Mouse (Mus musculus) left cerebral cortex, postnatal 4 days (tissue): ENCODE results near the gene Nxpe4. TPM values are rescaled to one million over a fixed set of nuclear protein-coding genes. Genes with fewer than 3 reads are reported as not detected.
"Not testable (repeated sequence)": the region's sequence is repeated elsewhere in the genome, so short reads cannot be mapped to it uniquely, and the experiment has no call there.

Experiments
- DNase-seq: peaks from one replicate; pipeline ENCODE4 v3.0.0-alpha.2; 2022
- intact Hi-C: fragments of 180-260 bp; cut with DNase I; formaldehyde crosslinking; loops from one replicate; pipeline ENCODE4 v1.15.1; 2025
- total RNA-seq, 2 experiments: library from RNA; stranded (reverse); gene quantifications; 2 replicates each; pipeline ENCODE4 v1.2.3; 2021

Nxpe4 gene
- 10 to 100 TPM; 10.4 to 10.8 TPM for total RNA-seq

- DNase-seq, result peak; percentile 88
- intact Hi-C loops, result no loop called here
These were observed at the start of gene Nxpe4 for GRCm38 (mm10) chr9:48161505-48162192. Gene Nxpe4, plus strand, starts transcription at chr9:48162023.

- DNase-seq, result no peak
- intact Hi-C loops, result loop anchor here (10.0 kb wide), 1 partner anchor 122 kb away; no protein-coding TSS in a partner anchor
These were observed 35.0 kb upstream of the Nxpe4 start for GRCm38 (mm10) chr9:48126815-48127214.

GRCm38 (mm10) chr9:48137507-48137906 lies 24.3 kb upstream of the Nxpe4 start:
- no peak for DNase-seq
- intact Hi-C loops, result no loop called here

- DNase-seq, result no peak
- intact Hi-C loops, result no loop called here
These were observed 21.1 kb upstream of the Nxpe4 start for GRCm38 (mm10) chr9:48140485-48141411.

- peak; percentile 76 for DNase-seq
- intact Hi-C loops, result no loop called here
These were observed 19.2 kb upstream of the Nxpe4 start for GRCm38 (mm10) chr9:48142646-48143045.

GRCm38 (mm10) chr9:48146761-48147160 lies 15.1 kb upstream of the Nxpe4 start:
- DNase-seq, result no peak
- intact Hi-C loops, result no loop called here

GRCm38 (mm10) chr9:48166531-48166930 lies 4.7 kb downstream of the Nxpe4 start:
- intact Hi-C loops, DNase-seq: not testable (repeated sequence)

DNA sequence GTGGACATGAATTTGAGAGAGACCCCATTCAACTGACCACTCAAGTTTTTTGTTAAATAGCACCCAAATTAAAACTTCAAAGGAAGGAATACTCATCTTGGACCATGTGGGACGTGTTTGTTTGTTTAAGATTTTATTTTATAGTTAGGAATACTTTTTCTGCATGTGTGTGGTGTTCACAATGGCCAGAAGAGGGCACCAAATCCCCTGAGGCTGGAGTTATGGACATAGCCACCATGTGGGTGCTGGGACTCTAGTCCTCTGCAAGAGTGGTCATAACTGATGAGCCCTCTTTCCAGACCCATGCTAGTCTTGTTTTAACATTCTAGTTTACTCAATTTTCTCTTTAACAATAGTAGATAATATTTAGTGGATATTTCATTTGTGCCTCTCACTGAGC lies 14.9 kb downstream of the Nxpe4 start:
- intact Hi-C loops, result no loop called here
- DNase-seq, result no peak

DNA sequence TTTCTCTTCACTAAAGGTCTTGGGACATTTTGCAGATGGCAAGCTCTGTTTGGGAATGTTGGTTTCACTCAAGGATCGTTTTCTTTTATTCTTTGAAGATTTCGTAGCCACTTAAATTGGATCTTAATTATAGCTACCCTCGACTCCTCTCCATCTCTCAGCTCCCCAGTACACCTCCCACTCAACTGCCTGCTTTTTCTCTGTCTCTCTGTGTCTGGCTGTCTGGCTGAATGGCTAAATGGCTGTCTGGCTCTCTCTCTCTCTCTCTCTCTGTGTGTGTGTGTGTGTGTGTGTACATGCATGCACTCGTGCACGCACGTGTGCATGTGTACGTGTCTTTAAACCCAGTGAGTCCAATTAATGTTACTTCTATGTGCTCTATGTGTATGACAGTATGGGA lies 19.5 kb downstream of the Nxpe4 start:
- intact Hi-C loops, result no loop called here
- DNase-seq, result no peak

GRCm38 (mm10) chr9:48182718-48183414 lies 21.0 kb downstream of the Nxpe4 start:
- no peak for DNase-seq
- intact Hi-C loops, result no loop called here

GRCm38 (mm10) chr9:48184319-48184718 lies 22.5 kb downstream of the Nxpe4 start:
- intact Hi-C loops, result no loop called here
- DNase-seq, result peak; percentile 88

GRCm38 (mm10) chr9:48188854-48189253 lies 27.0 kb downstream of the Nxpe4 start:
- DNase-seq, result no peak
- intact Hi-C loops, result no loop called here

GRCm38 (mm10) chr9:48197458-48197884 lies 35.6 kb downstream of the Nxpe4 start:
- DNase-seq, result no peak
- intact Hi-C loops, result no loop called here

GRCm38 (mm10) chr9:48210970-48211369 lies 49.1 kb downstream of the Nxpe4 start:
- no peak for DNase-seq
- intact Hi-C loops, result no loop called here

DNA sequence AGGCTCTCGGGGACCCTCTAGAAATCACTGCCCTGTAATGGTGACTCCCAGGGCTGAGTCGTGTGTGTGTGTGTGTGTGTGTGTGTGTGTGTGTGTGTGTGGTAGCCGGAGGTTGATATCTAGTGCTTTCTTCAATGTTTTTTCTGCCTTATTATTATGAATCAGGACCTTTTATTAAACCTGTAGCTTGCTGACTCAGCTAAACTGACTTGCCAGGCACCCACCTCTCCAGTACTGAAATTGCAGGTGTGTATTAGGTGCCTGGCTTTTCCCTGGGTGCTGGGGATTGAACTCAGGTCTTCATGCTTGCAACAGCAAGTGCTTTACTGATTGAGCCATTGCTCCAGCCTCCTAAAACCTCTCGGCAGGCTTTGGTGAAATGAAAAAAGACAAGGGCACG lies 50.1 kb downstream of the Nxpe4 start:
- intact Hi-C loops, result no loop called here
- DNase-seq, result no peak

DNA sequence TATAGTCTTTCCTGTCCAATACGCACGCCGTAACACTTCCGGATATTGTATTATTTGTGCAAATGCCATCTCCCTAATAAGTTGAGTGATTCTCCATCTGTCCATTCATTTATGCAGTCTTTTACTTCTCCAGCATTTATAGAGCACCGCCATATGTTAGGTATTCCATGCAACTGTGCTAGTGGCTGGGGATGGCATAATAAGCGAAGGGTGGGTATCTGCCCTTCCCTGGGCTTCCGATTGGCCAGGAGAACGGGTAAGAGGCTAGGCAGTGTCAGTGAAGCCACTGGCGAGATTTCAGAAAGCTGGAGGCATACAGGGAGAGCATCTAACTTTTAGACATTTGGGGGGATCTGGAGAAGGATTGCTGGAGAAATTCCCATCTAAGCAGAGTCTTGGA lies 52.9 kb downstream of the Nxpe4 start:
- intact Hi-C loops, result no loop called here
- DNase-seq, result no peak

DNA sequence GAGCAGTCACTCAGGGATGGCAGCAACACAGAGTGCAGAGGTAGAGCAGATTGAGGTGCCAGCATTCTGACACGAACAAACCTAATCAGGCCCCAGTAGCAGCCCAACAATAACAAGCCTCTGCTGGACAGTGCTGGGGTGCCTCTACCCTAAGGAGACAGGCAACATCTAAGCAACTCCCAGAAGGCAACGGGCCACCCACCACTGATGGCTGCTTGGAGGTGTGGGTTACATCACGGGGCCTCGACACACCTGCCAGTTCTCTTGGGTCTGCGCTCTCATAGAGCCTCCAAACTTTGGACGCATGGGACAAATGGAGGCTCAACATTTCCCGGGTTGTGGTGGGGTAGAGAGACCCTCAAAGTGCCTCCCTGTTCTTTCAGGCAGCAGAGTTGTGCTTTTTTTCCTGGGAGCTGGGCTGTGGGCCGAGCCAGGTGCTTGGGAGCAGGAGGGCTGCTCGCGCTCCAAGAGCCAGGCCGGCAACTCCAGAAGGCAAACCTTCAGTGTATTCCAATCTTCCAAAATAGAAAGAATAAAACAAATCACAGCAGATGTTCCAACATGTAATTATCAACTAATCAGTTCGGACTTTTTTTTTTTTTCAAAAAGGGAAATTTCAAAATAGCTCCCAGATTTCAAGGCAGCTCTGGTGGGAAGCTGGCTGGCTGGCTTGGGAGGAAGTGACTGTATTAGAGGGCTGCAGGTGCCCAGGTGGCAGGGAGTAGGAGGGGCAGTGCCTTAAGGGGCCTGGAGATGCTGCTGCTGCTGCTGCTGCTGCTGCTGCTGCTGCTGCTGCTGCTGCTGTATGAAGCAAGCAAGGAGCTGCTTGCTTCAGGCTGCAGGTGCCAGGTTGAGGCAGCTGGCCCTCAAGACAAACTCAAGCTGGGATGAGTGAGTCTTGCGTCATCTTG lies 54.5 kb downstream of the Nxpe4 start:
- intact Hi-C loops, result no loop called here
- DNase-seq, result no peak

DNA sequence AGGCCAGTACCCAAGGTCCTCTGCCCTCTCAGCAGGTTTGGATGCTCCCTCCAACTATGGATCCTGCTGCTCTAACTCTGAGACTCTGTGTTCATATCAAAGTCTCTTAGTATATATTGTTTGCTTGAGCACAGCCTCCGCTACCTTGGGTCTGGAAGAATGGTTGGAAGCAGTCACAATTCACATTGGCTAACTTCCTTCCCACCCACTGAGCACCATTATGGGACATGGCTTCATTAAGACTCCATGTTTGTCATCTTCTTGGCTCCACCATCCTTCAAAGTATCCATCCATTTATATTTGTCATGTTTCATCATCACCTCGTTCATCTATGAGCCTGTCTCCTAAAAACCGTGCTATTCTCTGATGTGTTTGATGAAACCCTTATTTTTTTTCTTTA lies 68.9 kb downstream of the Nxpe4 start:
- intact Hi-C loops, result no loop called here
- DNase-seq, result no peak

- no peak for DNase-seq
- intact Hi-C loops, result no loop called here
These were observed 74.6 kb downstream of the Nxpe4 start for GRCm38 (mm10) chr9:48236455-48236854.

DNA sequence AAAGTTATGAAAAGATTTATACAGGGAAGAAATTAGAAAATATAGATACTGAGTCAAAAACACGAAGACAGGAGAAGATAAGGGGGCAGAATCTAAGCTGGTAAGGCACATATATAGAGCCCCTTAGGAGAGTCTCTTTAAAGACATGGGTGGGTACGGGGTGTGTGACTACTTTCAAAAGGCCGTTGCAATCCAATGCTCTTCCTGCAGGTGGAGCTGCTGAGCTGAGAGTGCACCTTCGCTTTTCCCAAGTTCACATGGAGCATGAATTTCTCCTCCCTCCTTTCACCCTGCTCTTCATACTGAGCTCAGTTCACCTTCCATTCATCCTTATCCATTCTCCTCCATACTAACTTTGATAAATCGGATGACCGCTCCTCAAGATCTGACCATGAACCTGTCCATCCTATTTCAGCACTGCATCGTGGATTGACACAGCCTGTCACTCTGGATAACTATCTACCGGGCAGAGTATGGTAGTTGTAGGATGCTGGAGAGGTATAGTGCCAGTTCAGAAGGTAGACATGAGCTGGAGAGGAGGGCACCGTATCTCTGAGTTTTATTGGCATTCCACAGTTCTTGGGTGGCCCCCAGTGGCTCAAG lies 76.4 kb downstream of the Nxpe4 start:
- no peak for DNase-seq
- intact Hi-C loops, result no loop called here
